Mouse (Mus musculus) midbrain, embryonic 11.5 days (tissue): ENCODE results near the gene 9130204L05Rik. TPM values are rescaled to one million over a fixed set of nuclear protein-coding genes. Genes with fewer than 3 reads are reported as not detected.

Source experiments
- ATAC-seq: fragments of 200-750 bp; cut with Nextera tagmentation; 2 replicates; pipeline ENCODE4 v1.8.0; 2017; ENCODE audit warnings: moderate TSS enrichment, moderate library complexity; ENCODE audit not compliant: low FRiP score
- DNase-seq: peaks from one replicate; pipeline ENCODE4 v3.0.0; 2015; ENCODE audit warnings: low spot score; ENCODE audit errors: missing footprints
- H3K27ac ChIP-seq: fragments of 300-500 bp; sonication (generic); 2 replicates; pipeline ENCODE4 v1.5.1; 2014; ENCODE audit warnings: low read depth, low read length
- H3K27me3 ChIP-seq: fragments of 300-500 bp; sonication (generic); 2 replicates; pipeline ENCODE4 v1.6.1; 2014; ENCODE audit warnings: mild to moderate bottlenecking, low read length, moderate library complexity, mixed read lengths; ENCODE audit not compliant: control insufficient read depth, insufficient read depth
- H3K36me3 ChIP-seq: fragments of 300-500 bp; sonication (generic); 2 replicates; pipeline ENCODE4 v1.6.1; 2014; ENCODE audit warnings: mild to moderate bottlenecking, low read length, moderate library complexity, mixed read lengths; ENCODE audit not compliant: control insufficient read depth, insufficient read depth
- H3K4me1 ChIP-seq: fragments of 300-500 bp; sonication (generic); 2 replicates; pipeline ENCODE4 v1.6.1; 2014; ENCODE audit warnings: low read length; ENCODE audit not compliant: control insufficient read depth, insufficient read depth
- H3K4me2 ChIP-seq: fragments of 300-500 bp; sonication (generic); 2 replicates; pipeline ENCODE4 v1.6.1; 2014; ENCODE audit warnings: mild to moderate bottlenecking, moderate library complexity
- H3K4me3 ChIP-seq: fragments of 300-500 bp; sonication (generic); 2 replicates; pipeline ENCODE4 v1.5.1; 2014; ENCODE audit warnings: low read depth, low read length
- H3K9ac ChIP-seq: fragments of 300-500 bp; sonication (generic); 2 replicates; pipeline ENCODE4 v1.6.1; 2014; ENCODE audit warnings: low read length
- H3K9me3 ChIP-seq: fragments of 300-500 bp; sonication (generic); 2 replicates; pipeline ENCODE4 v1.6.1; 2016; ENCODE audit warnings: low read length; ENCODE audit not compliant: control insufficient read depth
- WGBS: fragments of 180-500 bp; shearing (Covaris S2); extraction: QIAGEN DNeasy Blood & Tissue Kit; methylation state at CpG from one replicate; pipeline ENCODE4 v1.1.7; 2014; 5-methylcytosine and 5-hydroxymethylcytosine counted together
- polyA plus RNA-seq: library from polyadenylated mRNA; unstranded; fragments of >200 nt; fragmentation: Nextera tagmentation; extraction: Ambion mirVana; gene quantifications from 2 replicates; pipeline ENCODE4 v1.2.1, GENCODE M21; 2014

Gene 9130204L05Rik
- not detected in 2 replicates for polyA plus RNA-seq

DNA sequence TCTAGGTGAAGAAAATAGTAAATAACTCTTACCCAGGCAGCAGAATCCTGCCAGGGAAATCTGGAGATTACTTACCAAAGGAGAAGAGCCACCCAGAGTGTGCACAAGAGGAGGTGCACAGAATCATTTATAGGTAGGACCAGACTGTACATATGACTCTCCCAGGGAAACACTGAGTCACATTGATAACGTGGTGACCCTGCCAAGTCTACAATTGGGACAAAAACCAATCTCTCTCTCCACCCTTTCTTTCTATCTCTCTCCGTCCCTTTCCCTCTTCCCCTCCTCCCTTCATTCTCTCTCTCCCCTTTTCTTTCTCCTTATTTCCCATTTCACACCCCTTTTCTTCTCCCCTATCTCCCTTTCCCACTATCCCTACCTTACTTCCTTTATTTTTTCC lies at the start of gene 9130204L05Rik:
Gene 9130204L05Rik (minus strand): TSS at position 101 of the 400 bp plus-strand sequence.
- WGBS, result 68% methylated on average over 2 of the region's 2 CpGs
- no peak within 1 kb of the TSS for H3K27ac ChIP-seq
- DNase-seq (no peak), ATAC-seq (no peak)
- no peaks in the 10 kb centered on the region for H3K27me3 ChIP-seq
- no peaks in the 10 kb centered on the region for H3K36me3 ChIP-seq
- no peak within 1 kb of the TSS for H3K4me2 ChIP-seq
- peaks cover 8% of the 10 kb centered on the region; the same call in 1 of the 2 replicates for H3K9me3 ChIP-seq
- no peak within 1 kb of the TSS for H3K4me3 ChIP-seq
- no peaks in the 10 kb centered on the region for H3K4me1 ChIP-seq
- no peak within 1 kb of the TSS for H3K9ac ChIP-seq

DNA sequence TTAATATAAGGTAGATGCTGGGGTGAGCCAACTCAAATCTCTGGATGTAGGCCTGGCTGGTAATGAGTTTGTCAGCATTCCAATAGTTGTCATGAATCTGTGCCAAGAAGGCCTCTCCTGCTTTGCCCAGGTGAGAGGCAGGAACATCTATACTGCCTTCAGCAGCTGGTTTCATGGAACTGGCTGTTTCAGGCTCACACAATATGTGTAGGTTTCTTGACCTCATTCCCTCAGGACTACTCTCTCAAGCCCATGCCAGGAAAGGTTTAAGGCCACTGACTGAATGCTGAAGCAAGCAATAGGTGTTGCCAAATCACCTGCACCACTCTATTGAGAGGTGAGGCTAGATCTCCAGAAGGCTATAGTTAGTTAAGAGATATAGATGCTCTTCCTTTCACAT lies 18.1 kb upstream of the 9130204L05Rik start:
- Histone ChIP-seq H3K27ac (no peak overlapping the region), H3K4me1 (no peaks in the 10 kb centered on the region), H3K9me3 (peaks cover 4% of the 10 kb centered on the region; the same call in 1 of the 2 replicates), H3K9ac (no peak overlapping the region), H3K36me3 (no peaks in the 10 kb centered on the region), H3K27me3 (no peaks in the 10 kb centered on the region), H3K4me3 (no peak overlapping the region), H3K4me2 (no peak overlapping the region)
- ATAC-seq (no peak), DNase-seq (no peak)

DNA sequence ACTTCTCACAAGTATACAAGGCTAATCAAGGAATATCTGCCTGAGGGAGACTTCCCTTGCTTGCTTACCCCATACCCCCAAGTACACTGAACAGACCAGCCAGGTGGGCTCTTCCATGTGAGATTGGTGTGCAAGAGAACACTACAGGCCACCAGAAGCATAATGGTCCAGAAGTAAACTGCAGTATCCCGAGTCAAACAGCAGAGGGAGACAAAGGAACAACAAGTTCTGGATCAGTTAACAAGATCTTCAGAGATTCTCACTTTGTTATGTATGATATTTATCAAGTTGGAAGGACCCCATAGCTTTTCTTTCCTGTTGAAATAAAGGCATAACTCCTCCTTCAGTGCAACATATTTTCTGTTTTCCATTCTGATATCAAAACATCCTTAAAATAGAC lies 31.4 kb downstream of the 9130204L05Rik start:
- Histone ChIP-seq H3K4me1 (no peaks in the 10 kb centered on the region), H3K27ac (no peak overlapping the region), H3K9me3 (0 out of 2 replicates have a peak, but pooled peaks cover 2% of the 10 kb centered on the region), H3K27me3 (no peaks in the 10 kb centered on the region), H3K4me2 (no peak overlapping the region), H3K9ac (no peak overlapping the region), H3K36me3 (no peaks in the 10 kb centered on the region), H3K4me3 (no peak overlapping the region)
- 12% methylated on average over 1 of the region's 1 CpGs for WGBS
- no peak for ATAC-seq
- DNase-seq, result no peak

DNA sequence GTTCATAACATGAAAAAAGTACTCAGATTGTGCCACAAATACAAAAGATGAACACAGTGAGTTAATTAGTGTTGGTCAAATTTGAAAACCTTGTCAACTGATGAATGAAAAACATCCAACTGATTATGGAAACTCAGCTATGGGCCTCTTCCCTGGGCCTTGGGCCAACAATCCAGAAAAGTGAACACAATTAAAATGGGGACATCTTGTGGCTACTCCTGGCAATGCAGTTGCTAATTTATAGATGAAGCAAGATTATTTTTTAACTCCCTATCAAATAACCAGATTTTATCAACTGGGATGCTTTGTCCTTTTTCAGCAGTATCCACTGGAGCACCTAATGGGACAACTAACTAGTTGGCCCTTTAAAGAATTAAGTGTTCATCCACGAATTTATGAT lies 37.9 kb downstream of the 9130204L05Rik start:
- 8% methylated on average over 1 of the region's 1 CpGs for WGBS
- no peak for ATAC-seq
- no peak for DNase-seq
- Histone ChIP-seq H3K27ac (no peak overlapping the region), H3K9ac (no peak overlapping the region), H3K36me3 (no peaks in the 10 kb centered on the region), H3K9me3 (no peaks in the 10 kb centered on the region), H3K4me1 (no peaks in the 10 kb centered on the region), H3K27me3 (no peaks in the 10 kb centered on the region), H3K4me3 (no peak overlapping the region), H3K4me2 (no peak overlapping the region)
